Mouse (Mus musculus) urinary bladder, postnatal 4 days (tissue): ENCODE data around the gene Syt12.

Experiments
- DNase-seq, 2 experiments: peaks; one replicate each; pipeline ENCODE4 v3.0.0; 2021 to 2022; ENCODE audit warnings: low spot score in 2 of 2

Gene Syt12

DNA sequence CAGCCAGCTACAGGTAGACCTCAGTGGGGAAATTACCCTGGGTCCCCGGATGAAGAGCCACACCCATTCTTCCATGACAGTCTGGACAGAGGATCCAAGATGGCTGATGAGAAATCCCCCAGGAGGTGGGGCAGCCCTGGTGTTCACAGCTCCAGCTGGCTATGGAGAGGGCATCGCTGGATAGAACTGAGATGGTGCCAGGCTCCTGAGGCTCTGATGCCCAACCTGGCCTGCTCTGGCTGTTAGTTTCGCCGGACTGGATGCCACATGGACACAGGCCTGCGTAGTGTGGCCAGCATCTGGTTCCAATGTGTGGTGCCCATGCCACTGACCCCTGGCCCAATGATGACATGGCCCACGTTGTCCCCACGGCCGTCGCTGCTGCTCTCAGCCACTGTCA, 29.8 kb downstream of the Syt12 start:
- DNase-seq = no peak

DNA sequence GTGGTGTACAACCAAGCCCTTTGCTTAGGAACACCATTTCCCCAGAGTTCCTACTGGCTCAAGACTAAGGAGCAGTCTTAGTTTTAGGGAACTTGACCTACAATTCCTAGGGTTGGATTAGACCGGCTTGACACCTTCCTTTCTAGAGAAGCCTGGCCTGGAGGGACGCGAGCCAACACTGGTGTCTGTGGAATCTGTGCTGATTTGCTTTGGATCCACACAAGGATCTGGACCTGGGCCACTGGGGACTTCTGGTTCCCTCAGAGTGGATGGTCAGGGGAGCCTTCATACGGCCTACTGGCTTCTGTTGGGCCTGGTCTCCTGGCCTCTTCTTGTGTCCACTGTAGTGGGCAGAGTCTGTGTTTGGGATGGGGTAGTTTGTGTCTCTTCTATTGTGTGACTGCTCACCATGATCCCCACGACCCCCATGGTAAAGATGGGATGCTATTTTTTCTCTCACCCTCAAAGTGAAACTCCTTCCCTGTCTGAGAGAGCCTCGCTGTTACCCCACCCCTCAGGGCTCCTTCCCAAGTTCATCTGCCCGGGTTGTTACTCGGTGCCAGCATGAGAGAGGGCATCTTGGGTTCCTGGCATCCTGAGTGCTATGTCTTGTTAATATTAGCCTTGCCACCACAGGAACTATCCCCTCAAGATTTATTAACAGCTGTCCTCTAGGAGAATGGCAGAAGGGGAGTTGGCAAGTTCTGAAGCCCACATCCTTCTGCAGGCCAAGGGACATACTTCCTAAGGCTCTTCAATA, 30.4 kb downstream of the Syt12 start:
- no peak for DNase-seq

DNA sequence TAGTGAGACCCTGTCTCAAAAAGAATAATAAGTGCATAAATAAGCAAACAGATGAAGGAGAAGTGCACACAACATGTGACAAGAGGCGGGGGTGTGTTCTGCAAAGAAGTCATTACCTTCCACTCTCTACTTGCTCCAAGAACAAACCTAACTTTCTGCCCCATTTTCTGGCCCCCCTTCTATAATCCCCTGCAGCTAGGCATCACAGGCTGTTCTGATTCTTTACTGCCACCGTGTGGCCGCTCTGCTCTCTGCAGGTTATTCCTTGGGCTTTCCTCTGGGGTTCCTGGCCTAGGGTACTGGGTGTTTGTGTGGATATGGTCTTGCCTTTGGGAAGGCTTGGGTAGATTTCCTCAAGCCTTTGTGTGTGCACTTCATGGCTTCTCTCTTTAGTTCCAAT, 34.8 kb downstream of the Syt12 start:
- peak; percentile 49 to 83 for DNase-seq

DNA sequence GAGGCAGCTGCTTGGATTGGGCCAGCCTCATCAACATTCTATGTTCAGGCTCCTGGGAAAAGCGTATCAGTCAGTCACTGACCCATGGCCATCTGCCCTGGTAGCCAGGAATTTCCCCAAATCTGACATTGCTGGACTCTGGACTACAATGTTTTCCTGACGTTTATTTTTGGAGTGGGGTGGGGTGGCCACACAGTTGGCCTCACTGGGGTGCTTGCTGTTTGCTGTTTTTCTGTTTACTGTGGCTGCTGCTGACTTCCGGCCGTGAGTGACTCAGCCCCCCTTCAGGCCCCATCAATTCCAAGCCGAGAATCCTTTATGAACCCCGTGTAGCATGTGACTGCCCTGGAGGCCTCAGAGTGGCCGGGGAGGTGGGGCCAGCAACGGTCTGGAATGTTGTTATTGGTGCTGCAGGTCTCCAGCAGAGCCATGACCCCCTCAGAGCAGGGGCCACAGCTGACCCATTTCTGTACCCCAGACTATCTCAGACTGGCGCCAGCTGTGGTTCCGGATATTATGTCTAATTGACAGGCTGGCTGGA, 35.6 kb downstream of the Syt12 start:
- DNase-seq = peak in 1 of 2 experiments; percentile 51

DNA sequence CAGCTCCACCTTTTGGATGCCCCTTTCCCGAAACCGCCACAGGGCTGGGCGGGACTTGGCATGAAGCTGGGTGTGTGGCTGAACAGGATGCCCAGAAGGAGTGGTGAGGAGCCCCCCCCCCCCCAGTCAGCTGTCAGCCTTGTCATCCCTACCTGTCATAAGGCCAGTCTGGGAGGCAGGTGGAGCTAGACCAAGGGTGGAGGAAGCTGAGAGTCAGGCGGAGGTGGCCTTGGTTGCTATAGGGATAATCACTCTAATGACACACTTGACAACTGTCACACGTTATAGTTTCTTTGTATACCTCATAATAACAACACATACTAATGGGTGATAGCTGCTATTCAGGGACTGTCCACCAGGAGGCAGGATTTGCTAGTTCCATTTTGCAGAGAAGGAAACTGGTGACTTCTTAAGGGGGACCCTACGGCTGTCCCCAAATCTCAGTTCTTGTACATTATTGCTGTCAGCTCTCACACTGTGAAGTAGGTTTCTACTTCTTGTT, 36.1 kb downstream of the Syt12 start:
- DNase-seq = no peak

DNA sequence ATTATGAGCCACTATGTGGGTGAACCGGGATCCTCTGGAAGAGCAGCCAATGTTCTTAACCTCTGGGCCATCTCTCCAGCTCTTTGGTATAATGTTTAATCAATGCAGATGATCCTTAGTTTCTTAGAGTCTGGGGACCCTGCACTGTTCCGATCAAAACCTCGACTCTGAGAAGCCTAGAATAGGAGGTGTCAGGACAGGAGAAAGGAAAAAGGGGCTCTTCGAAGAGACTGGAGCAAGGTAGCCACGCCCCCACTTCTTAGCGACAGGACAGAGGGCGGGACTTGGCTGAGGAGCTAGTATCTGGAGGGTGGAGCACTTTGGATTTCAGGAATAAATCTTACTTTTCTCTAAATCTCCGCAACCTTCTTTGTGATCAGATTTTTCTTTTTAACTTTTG, 37.0 kb downstream of the Syt12 start:
- DNase-seq = no peak

DNA sequence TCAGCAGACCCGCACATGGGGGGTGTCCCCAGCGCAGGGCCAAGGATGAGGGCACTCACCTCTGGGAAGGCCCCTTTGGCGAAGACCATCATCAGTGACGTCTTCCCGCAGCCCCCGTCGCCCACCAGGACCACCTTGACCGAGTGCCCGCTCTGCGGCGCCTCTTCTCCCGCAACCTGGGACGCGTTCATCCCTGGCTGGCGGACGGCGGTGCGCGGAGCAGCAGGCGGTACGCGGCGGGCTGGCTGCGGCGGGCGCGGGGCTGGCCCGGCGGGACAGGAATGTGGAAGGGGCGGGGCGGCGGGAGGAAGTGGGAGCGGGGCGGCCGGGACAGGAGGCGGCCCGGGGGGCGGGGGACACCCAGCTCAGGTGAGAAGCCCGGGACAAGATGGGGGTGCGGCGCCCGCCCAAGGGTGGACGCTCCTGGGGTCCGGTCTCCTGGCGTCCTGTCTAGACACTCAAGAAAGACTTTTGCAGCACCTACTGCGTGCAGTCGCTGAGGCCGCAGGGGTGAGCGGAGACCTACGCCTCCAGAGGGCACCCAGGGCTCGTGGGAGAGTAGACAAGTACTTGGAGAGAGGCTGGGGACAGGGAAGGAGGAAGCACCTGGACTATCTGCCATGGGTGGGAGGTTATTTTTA, 38.0 kb downstream of the Syt12 start, which contains the start of gene Rhod:
Gene Rhod, minus strand, starts transcription at position 272 of the 641 bp plus-strand sequence.
- peak; percentile 48 to 81 for DNase-seq

DNA sequence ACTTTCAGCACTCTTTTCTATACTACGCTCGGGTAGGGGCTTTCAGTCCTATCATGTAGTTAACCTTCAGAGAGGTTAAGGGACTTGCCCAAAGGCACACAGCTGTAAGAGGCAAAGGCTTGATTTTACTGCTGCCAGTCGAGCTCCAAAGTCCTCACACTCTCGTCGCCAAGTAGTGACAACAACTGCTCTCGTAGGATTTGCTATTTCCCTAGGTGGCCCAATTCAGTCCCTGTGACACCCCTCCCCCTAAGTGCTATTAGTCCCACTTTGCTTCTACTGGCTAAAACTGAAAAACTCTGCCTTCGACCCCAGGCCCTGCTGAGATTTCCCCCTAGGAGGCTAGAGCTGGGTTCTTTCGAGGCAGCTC, 38.5 kb downstream of the Syt12 start:
- DNase-seq = no peak

DNA sequence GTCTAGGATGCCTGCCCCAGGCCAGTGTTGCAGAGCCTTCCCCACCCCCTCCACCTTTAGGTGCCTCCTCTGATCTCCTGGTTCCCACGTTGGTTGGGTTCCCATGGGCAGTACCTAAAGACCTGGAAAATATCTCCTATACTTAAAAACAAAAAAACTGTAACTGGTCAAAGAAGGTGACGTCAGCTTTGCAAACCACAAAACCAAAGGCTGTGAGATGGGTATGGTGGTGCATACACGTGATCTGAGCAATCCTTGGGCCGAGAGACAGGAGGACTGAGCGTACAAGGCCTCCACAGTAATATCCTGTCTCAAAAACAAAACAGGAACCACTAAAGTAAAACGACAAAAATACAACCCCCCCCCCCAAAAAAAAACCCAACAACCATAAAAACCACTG, 39.4 kb downstream of the Syt12 start:
- DNase-seq = no peak

DNA sequence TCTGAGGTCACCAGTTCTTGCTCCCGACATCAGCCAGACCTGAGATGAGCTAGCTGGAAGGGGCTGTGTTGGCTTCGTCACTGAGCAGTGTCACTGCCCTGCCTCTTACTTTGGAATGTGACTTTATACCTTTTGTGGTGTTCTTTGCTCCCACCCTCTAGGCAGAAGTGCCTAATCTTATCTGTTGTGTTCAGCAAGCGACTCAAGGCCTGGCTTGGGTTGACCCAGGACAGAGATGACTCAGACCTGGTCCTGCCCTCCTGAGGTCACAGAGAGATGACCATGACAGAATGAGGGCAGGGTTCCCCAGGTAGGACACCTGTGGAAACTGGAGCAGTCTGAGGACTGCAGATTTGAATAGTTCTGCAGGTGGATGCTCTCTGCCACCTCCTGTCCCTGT, 41.0 kb downstream of the Syt12 start:
- DNase-seq = no peak

DNA sequence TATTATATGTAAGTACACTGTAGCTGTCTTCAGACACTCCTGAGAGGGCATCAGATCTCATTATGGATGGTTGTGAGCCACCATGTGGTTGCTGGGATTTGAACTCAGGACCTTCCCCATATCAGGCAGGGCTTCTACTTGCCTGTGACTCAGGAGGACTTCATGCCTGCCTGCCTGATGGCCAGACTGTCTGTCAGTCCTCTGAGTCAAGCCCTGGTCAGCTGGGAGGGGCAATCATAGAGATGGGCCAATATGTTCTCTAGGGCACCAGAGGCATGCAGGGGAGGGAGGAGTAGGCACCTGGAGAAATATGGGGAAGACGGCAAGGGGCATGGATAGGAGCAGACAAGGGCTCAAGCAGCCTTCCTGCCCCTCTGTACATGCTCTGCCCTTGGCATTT, 42.2 kb downstream of the Syt12 start:
- no peak for DNase-seq

DNA sequence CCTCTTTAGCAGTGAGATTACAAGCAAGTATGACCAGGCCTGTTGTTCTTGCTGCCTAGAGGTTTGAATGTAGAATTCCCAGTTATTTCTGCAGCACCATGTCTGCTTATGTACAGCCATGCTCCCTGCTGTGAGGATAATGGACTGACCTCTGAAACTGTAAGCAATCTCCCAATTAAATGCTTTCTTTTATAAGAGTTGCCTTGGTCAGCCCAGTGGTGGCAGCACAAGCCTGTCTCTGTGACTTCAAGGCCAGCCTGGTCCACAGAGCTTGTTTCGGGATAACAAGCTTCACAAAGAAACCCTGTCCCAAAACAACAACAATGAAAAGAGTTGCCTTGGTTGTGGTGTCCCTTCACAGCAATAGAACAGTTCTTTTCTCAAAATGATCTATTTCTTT, 43.5 kb downstream of the Syt12 start:
- DNase-seq = no peak

DNA sequence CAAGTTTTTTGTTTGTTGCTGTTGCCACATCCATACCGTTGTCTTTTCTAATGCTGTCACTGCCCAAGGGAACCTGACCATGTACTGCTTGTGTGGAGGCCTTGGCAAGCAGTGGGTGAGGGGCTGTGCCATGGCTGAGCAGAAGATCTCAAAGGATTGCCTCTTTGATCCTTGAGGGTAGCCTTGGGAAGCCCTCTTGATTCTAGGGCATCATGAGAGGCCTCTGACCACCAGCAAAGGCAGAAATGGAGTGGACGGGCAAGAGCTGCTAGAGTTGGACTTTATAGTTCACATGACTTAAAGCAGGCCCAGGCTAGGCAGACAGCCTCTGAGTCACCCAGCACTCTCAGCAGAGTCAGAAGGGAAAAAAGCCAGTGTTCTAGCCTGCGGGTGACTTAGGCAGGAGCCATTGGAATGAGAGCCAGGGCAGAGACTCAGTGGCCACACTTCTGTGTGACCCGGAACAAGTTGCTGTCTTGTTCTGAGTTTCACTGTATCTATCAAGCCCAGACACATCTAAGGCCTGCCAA, 47.1 kb downstream of the Syt12 start:
- no peak for DNase-seq

DNA sequence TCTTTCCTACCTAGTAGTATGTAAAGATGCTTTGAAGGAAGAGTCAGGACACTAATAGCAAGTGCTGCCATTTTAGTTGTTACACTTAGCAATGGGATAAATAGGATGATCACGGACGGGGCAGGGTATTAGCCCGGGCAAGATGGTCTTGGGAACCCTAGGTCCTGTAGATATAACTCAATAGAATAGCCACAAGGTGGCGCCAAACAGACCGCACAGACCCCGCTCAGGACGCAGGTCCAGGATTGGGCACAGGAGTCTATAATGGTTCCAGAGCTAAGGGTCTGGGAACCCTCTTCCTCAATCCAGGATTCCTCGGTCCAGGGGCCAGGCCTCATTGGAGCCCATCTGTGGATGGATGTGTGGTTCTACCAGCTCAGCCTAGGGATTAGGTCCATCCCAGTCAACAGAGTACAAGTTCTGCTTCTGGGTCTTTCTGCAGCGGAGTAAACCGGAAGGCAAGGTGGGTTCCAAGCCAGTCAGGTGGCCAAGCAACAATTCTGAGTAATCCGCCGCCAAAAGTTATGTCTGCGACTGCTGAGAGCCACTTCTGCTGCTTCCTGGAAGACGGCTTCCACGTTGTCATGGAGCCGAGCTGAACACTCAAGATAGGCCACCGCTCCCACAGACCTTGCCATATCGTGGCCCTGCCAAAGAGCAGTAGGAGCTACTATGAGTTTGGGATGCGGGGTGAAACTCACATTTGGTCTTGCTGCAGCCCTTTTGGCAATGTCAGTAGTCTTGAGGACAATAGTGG, 51.5 kb downstream of the Syt12 start:
- DNase-seq = no peak

DNA sequence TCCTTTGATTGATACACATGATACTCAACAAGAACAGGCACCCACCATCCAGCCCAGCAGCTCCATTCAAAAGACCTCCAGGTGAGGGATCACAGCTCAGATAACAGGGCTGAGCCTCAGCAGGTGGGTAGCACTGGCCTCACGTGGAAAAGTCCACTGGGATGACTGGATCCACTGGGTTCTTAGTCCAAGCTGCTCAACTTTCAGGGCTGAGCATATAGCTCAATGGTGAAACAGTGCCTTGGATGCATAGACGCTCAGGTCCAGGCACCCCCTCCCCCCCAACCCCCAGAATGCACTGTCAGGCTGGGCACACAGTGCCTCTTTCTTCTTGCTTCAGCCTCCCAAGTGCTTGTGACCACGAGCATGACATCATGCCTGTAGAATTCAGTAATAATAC, 54.2 kb downstream of the Syt12 start:
- no peak for DNase-seq

DNA sequence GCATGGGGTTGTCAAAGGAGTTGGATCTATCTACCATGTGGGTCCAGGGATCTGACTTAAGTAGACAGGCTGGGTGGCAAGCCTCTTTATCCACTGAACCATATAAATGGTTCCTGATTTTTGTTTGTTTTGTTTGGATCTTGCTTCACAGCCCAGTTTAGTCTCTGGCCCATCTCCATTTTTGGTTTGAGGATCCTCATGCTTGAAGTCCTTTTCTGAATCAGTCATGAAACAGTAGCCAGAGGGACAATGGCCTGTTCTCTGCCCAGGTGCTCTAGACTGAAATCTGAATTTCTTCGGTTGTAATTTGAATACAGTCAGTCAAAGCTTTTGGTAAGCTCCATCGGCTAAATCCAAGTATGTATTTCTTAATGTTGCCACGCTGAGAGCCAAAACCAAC, 54.7 kb downstream of the Syt12 start:
- DNase-seq = no peak

DNA sequence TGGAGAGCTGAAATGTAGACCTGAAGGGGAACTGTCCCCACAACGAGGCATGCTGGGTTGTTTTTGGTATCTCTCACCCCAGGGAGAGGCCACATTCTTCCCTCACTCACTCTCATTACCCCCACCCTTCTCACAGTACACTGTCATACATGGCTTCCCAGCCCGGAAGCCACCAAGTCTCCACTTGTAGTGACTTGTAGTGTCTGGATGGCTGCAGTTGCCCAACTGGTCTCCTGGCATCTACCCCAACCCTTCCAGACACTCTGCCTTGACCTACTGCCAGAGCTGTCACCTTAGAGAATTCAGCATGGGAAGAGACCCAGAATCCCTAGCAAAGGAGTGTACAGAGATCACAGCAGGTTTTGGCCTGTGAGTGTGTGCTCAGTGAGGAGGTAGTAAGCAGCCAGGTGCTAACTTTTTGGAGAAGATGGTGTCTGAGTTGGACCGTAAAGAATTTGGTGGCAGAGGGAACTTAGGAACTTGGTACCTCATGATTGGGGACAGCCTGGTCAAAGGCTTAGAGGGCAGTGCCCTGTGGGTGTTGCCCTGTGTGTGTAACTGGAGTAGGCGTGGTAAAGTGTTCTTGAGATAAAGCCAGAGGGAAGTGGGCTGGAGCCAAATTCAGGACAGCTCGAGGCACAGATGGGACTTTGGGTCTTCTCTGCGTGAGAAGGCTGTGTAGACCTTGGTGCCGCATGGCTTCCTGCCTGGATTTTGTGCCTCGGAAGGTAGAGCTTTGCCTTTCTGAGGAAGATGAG, 56.9 kb downstream of the Syt12 start:
- DNase-seq = peak in 1 of 2 experiments; percentile 34

DNA sequence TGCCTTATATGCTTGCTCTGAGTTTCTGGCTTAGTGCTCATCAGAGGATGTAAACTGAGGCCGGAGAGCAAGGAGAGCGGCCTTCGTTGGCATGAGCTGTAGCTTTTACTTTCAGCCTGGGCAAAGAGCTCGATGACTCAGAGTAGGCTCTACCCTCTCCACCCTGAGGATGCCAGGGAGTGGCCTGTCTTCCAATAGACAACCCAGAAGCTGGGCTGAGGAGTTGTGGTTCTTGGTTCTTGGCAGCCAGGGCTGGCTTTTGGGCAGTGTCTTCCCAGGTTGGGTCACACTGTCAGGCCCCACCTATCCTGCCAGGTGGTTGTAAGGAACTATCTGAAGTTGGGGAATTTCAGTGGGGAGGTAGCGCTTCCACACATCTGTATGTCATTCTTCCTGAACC, 57.5 kb downstream of the Syt12 start:
- DNase-seq = no peak

DNA sequence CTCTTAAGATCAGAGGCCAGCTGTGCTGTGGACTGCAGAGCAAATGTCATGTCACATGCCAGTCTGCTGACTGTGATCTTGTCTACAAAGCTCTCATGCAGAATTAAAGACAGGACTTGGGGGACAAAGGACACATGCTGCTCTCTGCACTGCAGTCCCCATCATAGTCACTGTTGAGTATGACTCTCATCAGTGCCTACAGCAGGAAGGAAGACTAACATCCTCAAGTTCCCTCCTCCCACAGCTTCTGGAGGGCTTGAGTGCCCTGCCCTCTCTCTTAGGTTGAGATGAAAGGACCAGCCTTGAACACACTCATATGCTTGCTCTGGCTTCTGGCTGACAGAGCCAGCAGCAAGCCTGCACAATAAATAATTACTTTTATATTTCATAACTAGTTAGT, 59.5 kb downstream of the Syt12 start:
- no peak for DNase-seq

DNA sequence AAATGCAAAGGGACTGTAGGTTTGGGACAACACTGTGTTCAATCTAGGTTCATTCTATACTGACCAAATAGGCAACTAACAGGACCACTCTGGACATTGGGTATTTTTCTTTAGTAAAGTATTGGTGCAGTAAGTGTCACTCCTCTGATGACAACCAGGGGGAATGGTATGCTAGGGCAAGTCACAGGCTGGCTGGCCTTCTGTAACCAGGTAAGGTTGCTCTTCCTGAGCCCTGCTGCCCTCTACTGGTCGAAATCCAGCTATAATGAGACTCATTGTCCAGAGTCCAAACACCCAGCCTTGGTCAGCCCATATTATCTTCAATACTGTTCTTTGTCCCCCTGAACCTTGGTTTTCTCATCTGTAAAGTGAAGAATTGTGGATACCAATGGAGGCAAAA, 60.1 kb downstream of the Syt12 start:
- peak in 1 of 2 experiments; percentile 69 for DNase-seq

DNA sequence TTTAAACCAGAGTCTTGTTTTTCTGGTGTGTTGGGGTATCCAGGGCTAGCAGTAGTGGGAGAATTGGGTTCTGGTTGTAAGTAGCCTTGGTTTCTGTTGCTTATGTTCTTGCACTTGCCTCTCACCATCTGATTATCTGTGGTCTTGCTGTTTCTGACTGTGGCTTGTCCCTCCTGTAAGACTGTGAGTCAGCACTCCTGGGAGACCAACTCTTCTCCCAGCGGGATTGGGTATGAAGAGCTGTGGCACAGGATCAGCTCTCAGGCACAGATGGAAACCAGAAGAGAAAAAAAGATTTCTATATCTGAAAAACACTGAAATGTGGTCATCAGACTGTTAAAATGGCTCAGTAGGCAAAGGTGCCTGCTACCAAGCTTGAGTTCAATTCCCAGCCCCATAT, 62.6 kb downstream of the Syt12 start:
- no peak for DNase-seq
